Mouse (Mus musculus): Measurements from ENCODE around the gene Glis1.

Glis1 gene

DNA sequence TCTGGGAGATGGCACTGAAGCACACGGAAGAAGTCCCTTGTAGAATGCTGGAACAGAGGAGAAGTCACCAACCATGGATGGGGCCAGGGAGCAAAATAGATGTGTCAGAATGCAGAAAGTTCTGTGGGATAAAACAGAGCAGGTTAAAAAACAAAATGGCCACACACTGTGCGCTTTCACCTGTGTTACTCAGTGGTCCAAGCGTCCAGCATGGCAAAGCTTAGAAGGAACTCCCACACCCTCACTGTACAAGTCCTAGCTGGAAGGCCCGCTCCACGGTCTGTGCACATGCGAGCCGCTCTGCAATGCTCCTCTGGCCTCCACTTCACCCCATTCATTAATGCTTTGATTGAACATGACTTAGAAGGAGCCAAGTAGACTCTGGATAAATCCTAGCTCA, 81.2 kb downstream of the Glis1 start:
- DNase-seq (ENCODE audit: low spot score in 2 of 2): no peak

DNA sequence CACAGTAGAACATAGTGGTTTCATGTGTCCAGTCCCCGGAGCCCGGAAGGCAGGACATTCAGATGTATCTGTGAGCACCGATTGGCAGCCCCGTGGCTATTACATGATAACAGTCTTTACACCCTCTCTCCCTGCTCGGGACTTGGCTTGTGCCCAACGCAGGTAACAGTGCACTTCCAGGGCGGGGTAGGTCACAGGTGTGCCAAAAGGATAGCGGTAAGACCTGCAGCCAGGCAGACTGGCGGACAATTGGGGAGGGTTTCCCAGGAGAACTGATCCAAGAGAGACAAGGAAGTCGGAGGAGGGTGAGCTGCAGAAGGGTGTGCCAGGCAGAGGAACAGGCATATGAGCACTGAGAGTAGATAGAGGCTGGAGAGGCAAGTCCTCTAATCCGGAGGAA, 84.4 kb downstream of the Glis1 start:
- no peak for DNase-seq (ENCODE audit: low spot score in 2 of 2)

DNA sequence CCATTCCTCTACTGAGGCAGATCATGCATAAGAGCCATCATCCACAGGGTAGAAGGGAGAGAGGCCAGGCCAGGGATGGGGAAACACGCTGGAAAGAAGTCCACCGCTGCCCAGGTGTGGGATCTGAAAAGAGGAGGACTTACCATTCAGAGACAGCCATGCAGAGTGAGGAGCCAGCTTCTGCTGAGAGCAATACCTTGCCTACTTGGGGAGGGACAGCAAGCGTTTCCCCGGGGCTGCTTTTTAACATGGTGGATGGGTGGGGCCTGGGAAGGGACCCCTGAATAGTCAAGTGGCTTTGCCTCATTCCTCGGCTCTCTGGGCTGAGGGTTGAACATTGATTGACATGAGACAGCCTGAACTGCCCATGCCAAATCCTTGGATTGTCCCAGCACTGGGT, 85.7 kb downstream of the Glis1 start:
- DNase-seq (ENCODE audit: low spot score in 2 of 2): no peak

DNA sequence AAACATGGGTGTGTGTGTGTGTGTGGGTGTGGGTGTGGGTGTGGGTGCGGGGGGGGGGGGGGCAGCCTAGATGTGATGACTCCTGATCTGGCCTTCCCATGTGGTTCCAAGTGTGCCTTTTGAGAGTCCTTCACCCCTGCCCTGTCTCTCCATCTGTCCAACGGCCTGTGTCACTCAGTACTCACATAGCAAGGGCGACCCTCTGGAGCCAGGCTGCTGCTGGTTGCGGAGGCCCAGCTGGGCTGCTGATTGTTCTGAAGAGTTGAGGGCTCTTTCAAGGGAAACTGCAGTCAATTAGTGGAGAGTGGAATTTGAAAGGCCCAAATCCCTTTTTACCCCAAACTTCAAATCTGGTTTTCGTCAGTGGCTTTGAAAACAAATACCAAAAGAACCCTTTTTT, 86.4 kb downstream of the Glis1 start:
- no peak for DNase-seq (ENCODE audit: low spot score in 2 of 2)

DNA sequence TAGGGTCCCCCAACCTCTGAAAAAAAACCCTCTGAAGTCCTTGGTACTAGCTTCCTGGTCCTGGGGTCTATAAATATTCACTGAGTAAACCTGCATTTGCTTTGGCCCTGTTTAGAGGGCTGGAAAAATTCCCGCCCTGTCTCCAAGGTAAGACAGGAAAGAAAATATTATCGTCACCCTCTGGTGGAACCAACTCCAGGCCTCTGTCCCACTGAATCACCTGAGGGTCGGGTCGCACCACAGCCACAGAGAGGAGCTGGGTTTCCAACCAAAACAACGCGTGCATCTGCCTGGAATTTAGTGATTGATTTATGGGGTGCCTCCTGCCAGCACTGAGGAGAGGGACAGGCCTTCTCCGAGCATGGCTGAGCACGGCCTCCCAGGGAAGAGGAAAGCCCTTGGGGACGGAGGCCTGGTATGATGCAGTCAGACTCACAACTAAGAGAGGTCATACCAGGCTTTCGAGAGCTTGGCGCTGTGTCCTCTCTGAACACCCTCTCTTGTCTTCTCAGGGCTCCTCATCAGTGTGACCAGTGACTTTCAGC, 89.3 kb downstream of the Glis1 start:
- no peak for DNase-seq (ENCODE audit: low spot score in 2 of 2)

DNA sequence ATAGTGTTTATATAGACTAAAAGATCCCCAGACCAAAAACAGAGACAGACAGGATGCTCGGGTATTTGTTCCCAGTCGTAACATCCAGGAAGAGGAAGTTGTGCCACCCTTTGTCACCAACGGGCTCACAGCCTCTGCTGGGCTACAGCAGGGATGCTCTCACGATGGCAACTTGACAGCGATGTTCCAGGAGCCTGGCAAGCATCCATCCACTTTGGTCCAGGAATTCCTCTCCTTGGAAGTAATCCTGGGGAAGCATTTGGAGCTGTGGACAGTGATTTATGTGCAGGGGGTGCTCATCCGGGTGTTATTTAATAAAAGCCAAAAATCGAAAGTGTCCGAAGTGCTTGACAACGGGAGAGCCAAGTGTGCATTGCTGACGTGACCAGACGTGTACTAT, 100.7 kb downstream of the Glis1 start:
- no peak for DNase-seq (ENCODE audit: low spot score in 2 of 2)

DNA sequence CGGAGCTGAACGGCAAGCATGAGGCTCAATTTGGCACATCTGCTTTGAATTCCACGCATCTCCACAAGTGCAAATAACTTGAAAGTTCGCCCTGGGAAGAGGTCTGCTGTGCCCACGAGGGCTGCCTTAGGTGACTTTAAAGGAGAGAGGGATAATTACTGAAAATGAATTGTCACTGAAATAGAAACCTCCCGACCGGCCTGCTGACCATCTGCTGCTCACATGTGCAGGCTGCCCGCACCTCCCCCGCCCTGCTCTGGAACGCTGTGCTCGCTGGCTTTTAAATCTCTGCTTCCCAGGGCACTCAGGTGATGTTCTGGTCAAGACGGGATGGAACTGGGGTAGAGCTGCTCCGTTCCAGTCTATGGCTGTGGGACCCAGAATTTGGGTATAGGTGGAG, 103.7 kb downstream of the Glis1 start:
- DNase-seq (ENCODE audit: low spot score in 2 of 2): peak in 1 of 2 experiments; percentile 7

DNA sequence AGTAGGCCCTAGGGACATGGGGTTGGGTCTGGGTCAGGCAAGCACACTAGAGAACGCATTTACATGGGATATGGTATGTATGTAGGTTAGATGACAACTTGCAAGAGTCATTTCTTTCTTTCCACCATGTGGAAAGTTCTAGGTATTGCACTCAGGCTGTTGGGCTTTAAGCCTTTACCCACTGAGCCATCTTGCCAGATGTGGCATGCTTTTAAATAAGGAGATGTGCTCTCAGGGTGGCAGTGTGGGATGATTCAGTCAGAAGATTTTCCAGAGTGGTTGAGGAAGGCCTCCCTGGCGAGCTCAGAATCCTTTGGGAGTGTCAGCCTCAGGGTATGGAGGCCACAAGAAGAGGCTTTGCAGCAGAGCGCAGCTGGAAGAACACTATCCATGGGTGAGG, 104.2 kb downstream of the Glis1 start:
- no peak for DNase-seq (ENCODE audit: low spot score in 2 of 2)

DNA sequence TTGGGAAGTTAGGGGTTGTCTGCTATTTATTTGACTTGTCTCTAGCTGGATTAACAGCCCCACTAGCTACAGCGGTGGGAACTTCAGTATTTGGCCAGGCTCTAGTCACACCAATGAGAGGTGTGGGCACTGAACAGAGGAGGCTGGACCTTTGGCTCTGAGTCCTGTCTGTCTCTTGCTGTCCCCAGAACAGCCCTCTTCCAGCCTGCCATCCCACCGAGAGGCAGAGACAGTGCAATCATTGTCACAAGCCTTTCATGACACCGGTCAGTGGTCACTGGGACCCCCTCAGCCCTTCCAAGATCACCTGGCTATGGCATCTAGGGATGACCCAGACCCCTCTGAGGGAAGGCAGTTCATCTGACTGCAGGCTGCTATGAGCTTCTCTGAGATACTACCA, 104.6 kb downstream of the Glis1 start:
- DNase-seq (ENCODE audit: low spot score in 2 of 2): no peak

DNA sequence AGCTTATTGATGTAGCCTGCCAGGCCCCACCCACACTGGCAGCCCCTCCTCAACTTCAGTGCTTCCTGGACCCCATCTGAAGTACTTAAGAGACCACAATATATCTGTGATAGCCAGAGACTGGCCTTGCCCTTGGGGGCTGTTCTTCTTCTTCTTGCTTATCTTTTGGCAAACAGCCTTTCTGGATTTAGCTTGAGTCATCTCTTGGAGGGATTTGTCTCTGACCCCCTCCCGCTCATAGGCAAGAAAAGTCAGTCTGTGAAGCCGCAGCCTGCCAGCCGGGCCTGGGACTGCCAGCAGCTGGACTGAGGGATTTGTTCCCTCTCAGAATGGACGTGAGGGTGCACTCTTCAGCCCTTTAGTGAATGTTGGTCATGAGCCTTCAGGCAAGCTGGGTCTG, 107.4 kb downstream of the Glis1 start:
- no peak for DNase-seq (ENCODE audit: low spot score in 2 of 2)

DNA sequence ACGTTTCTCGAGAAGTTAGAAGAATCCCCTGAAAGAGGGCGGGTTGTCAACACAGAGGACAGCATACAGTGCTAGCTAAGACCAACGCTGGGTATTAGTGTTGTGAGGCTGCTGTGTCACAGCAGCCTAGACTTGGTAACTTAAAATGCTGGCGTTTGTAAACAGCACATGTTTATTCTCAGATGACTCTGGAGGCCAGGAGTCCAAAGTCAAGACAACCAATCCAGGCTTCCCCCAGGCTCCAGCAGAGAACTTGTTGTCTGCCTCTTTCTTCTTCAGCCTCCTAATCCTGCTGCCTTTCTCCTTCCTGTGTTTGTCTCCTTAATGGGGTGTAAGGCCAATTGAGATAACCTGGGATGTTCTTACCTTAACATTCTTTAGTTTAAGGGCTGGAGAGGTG, 110.5 kb downstream of the Glis1 start:
- no peak for DNase-seq (ENCODE audit: low spot score in 2 of 2)

DNA sequence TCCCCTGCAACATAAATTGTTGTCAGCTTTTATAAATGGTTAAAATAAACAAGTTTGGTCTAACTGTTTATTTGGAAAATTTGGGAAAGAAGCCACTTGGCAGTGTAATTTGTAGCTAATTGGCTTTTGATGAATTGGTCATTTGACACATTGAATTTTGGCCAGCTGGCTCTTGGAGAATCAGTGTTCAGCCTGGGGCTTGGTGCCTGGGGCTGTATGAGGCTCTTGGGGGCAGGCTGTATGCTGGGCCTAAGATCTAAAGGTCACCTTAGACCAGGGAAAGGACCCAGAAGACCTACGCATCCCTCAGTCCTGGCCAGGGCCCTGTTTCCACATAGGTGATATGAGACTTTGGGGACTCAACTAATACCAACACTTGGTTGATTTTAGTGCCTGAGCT, 111.3 kb downstream of the Glis1 start:
- no peak for DNase-seq (ENCODE audit: low spot score in 2 of 2)

DNA sequence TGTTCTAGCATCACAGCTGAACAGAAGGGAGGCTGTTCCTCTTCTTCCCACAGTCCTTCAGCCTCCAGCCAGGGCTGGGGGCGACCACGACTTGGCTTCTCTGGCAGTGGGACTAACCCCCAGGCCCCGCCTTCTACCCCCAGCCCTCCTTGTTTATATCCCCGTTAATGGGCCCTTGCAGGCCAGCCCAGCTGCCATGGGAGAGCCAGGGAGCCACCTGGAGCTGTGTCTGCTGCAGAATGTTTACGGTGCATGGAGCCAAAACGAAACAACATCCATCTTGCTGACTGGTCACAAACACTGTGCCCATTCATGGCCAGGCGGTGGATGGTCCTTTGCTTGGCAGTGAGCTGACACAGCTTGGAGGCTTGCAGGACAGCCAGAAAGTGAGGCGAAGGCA, 112.1 kb downstream of the Glis1 start:
- DNase-seq (ENCODE audit: low spot score in 2 of 2): no peak

DNA sequence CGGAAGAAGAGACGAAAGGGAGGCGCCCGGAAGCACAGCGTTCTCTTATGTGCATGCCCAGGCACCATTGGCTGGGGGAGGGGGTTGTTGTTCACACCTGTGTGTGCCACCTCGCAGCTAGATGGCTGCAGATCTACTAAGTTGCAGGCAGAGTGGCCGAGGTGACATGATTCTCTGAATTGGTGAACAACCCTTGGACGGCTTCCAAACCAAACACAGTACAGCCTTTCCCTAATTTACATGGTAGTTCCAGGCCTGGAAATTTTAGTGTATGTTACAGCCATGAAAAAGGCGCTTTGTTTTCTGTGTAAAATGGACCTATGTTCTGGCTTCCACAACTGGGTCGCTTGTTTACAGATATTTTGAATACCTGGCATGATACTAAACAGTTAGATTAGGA, 115.7 kb downstream of the Glis1 start:
- no peak for DNase-seq (ENCODE audit: low spot score in 2 of 2)

DNA sequence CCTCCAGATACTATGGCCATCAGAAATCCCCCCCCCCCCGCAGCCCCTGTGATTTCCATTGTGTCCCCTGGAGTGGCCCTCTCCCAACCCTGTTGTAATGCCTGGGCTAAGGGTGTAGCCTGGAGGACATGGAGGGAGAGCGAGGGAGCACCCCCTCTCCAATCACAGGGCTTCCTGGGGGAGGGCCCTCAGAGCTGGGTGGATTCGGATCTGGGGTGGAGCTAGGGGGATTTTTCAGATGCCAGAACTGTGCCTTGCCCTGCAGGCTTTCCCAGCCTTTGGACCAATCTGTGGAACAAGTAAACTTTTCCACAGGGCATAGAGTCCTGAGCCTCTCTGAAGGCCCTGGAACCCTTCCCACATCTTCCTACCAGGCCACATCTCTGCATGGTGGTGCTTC, 116.2 kb downstream of the Glis1 start:
- DNase-seq (ENCODE audit: low spot score in 2 of 2): no peak

DNA sequence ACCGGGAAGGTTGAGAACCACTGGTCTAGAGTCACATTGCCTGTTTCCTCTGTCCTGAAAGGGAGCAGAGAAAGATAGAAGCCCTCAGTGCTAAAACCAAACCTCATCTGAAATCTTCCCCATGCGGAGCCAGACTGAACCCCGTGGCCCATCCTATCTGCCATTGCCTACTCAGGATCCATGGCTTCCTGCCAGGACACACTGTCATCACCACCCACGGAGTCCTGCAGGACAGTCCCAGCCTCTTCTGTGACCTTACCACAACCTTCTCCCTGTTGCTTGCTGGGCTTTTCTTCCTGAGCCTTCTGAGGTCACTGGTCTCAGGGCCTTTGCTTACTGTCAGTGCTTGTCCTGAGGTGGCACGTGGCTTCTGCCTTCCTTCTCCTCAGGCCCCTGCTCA, 118.3 kb downstream of the Glis1 start:
- DNase-seq (ENCODE audit: low spot score in 2 of 2): no peak

DNA sequence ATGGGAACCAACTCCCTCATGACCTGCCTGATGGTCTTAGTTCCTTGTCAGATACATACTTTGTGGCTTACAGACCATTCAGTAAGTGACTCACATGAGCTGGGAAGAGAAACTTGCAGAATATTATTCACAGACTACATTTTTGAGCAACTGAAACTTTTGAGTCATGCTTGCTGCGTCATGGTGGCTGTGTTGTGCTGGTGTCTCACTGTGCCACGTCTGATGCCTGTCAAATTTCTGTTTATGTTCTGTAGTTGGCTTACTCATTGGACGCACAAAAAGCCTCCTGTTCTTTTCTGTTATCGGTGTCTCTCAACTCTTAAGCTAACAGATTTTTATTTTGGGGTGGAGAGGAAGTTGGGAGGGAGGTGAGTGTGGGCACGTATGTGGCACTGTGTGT, 119.4 kb downstream of the Glis1 start:
- DNase-seq (ENCODE audit: low spot score in 2 of 2): peak in 1 of 2 experiments; percentile 19

DNA sequence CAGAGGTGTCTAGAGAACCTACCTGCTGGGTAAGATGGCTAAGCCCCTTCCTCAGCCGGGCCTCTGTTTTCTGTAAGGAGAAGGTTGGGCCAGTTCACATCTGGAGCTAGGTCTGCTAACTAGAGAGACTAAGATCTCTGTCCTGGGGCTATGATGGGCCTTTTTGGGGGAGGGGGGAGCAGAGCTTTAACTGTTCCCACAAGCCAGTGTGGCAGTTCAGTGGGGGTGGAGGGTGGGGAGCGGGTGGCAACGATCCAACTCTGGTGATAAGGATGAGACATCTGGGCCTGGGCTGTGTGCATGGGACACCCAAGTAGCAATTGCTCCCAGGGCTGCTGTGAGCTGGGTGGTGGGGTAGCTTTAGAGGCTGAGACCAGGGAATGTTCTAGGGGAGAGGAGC, 124.4 kb downstream of the Glis1 start:
- DNase-seq (ENCODE audit: low spot score in 2 of 2): no peak

DNA sequence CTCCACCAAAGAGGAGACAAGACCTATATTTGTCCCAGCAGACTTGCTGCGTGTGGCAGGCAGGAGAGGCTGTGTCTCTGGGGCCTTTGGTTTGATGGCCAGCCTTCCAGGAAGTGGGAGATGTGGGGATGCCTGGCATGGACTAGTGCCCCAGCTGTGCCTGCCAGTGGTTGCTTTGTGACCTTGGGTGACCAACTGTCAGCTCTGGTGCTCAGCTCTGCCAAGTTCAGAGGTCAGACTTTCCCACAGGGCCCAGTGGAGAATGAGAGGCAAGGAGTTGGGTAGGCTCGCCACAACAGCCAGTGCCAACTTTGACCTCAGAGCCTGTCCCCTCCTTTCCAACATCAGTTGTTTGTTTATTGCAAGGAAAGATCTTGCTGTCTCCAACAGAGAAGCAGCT, 126.7 kb downstream of the Glis1 start:
- DNase-seq (ENCODE audit: low spot score in 2 of 2): no peak

DNA sequence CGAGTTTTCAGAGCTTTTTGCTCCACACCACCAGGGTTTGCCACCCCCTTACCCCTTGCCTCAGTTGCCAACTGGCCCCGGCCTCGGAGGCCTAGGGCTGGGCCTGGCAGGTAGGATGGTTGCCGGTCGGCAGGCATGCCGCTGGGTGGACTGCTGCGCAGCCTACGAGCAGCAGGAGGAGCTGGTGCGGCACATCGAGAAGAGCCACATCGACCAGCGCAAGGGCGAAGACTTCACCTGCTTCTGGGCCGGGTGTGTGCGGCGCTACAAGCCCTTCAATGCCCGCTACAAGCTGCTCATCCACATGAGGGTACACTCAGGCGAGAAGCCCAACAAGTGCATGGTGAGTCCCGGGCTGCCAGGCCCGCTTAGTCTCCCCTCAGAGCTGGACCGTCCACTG, 133.8 kb downstream of the Glis1 start:
- DNase-seq (ENCODE audit: low spot score in 2 of 2): no peak

DNA sequence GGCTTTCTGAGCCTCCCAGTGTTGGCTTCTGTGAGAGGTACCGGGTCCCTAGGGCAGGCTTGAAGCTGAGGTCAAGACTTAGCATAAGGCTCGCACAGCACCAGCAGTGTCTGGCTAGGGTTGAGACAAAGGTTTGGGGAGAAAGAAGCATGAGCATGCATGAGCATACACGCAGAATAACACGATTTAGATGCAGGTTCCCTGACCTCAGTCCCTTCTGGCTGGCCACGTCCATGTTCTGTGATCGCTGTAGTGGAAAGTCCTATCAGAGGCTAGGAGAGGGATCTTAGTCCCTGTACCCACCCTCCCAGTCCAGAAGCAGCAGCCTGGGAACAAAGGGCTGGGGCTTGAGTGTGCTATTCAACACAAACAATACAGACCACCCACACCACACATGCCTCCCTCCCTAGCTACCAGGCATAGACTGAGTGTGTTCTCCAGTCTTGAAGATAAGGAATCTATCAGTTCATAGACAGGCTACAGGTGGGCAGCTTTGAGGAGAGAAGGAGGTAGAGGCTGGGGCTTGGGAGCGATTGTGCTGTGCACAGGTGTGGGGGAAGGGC, 134.6 kb downstream of the Glis1 start:
- no peak for DNase-seq (ENCODE audit: low spot score in 2 of 2)

DNA sequence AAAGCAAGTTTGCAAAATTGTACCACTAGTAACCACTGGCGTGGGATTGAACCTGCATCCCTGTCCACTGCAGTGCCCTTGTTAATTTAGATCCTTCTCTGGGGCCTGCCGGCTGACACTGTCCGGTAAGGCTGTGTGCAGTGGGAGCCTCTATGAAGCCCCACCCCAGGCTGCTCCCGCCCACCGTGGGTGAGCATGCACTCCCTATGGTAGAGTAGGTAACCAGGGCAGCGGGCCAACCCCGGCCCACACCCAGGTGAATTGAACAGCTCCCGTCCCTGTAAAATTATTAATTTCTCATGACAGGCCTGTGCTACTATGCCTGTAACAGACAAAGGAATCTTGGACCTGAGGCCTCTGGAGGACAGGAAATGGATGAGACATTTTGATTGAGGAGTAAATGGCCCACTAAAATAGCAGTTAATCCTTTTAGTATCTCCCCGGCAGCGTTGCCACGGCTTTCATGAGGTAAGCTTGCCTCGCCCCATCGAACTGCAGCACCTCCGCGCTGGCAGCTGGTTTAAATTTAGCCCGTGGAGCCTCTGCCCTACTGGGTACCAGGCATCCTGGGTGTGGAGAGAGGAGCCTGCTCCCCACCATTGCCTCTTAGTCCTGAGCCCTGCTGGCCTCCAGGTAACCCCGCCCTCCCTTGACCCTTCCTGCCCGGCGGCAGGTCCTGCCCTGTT, 136.1 kb downstream of the Glis1 start:
- DNase-seq (ENCODE audit: low spot score in 2 of 2): peak; percentile 13 to 15

DNA sequence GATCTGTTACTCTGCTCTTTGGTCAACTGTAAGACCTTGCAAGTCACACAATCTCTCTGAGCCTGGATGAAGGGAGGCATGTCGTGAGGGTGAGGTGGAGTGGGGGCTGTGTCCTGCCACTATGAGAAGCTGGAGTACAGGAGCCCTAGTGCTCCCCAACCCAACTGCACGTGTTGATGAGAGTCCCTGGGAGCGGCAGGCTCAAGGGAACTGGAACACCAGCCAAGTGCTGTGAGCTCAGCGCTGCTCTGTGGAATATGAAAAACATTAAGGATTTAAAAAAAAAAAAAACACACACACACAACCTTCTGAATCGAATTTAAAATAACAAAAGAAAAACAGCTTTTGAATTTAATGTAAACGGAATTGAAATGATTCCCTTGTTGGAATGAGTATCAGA, 141.4 kb downstream of the Glis1 start:
- DNase-seq (ENCODE audit: low spot score in 2 of 2): no peak

DNA sequence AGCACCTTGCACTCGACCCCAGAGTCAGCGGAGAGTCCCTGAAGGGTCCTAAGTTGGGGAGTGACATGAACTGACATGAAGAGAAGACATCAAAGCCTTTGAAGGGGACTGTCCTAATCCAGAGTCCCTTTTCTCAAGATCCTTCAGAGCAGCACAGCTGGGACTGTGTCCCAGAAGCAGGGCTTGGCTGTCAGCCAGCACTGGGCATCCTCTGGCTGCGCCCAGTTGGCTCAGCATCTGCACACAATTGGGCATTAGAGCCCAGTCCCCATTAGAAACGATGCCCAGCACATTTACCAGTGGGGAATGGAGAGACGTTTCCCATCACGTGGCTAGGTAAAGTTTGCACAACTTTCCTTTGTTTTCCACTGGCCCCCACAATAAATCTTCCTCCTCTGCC, 142.4 kb downstream of the Glis1 start:
- DNase-seq (ENCODE audit: low spot score in 2 of 2): peak in 1 of 2 experiments; percentile 15

All from right cerebral cortex, adult 2 months (tissue).